Comparison of ENCODE assay signal across 19 mouse cellular contexts in the genomic region with DNA sequence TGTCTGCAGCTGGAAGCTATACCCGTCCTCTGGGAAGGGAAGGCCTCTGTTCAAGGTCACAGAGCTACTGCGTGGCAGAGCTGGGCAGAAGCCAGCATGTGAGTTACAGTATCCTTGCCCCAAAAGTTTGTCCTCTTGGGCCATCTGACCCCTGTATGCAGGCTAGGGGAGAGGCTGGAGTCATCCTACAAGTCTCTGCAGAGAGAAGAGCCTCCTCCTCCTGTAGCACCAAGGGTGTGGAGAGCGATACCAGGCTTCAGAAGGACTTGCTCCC. TPM values are rescaled to one million over a fixed set of nuclear protein-coding genes. Genes with fewer than 3 reads are reported as not detected.
DNase-seq lines count a peak whose midpoint lies in the region; ATAC-seq and TF ChIP-seq lines count a peak whose summit lies in the region.
"Had no signal": no experiment of that assay in that cellular context is flagged by ENCODE, and none has a peak within 500 bp of the region (broad histone marks: within the 10 kb centered on the region; RNA-seq: fewer than 3 reads in every experiment).

No protein-coding gene starts in this region.

- DNase-seq in heart, postnatal 36 days = no peak
- DNase-seq in midbrain, postnatal 0 days (ENCODE audit: low spot score) = no peak
- DNase-seq in midbrain, embryonic 11.5 days (ENCODE audit: low spot score, missing footprints) = no peak
- DNase-seq in adrenal gland, postnatal 10 days = peak; percentile 78
- DNase-seq in kidney, adult 18-20 months = no peak
- DNase-seq: cerebellum, postnatal 14 days; forebrain, postnatal 0 days; gastrocnemius, postnatal 10 days; kidney, postnatal 10 days; lung, adult 2 months; lung, postnatal 4 days had no signal

- no peak overlapping the region for H3K4me2 ChIP-seq in heart, embryonic 12.5 days
- H3K4me2 ChIP-seq in midbrain, postnatal 0 days (ENCODE audit: low read depth, low read length, poor library complexity, severe bottlenecking) = no peak overlapping the region
- no peak overlapping the region for H3K4me2 ChIP-seq in midbrain, embryonic 11.5 days
- no peak overlapping the region for H3K4me2 ChIP-seq in intestine, embryonic 15.5 days (replicated peaks)
- H3K4me2 ChIP-seq: limb, embryonic 13.5 days had no signal

- peaks cover 45% of the 10 kb centered on the region for H3K4me1 ChIP-seq in heart, embryonic 12.5 days (replicated peaks)
- H3K4me1 ChIP-seq in midbrain, postnatal 0 days (ENCODE audit: insufficient read depth, low read length) = no peaks in the 10 kb centered on the region; the same call in 1 of the 2 replicates
- H3K4me1 ChIP-seq in midbrain, embryonic 11.5 days (ENCODE audit: control insufficient read depth, insufficient read depth, low read length) = no peaks in the 10 kb centered on the region
- peaks cover 3% of the 10 kb centered on the region; the same call in 1 of the 2 replicates for H3K4me1 ChIP-seq in intestine, embryonic 15.5 days (replicated peaks)
- H3K4me1 ChIP-seq: limb, embryonic 13.5 days had no signal

- ATAC-seq in heart, embryonic 12.5 days (ENCODE audit: insufficient number of reproducible peaks, low FRiP score) = no peak
- ATAC-seq in midbrain, postnatal 0 days (ENCODE audit: low FRiP score) = no peak
- ATAC-seq in midbrain, embryonic 11.5 days (ENCODE audit: low FRiP score) = no peak
- peak; percentile 28; the same call in 1 of the 2 replicates for ATAC-seq in intestine, embryonic 15.5 days
- ATAC-seq: forebrain, postnatal 0 days; inflammation-experienced regulatory T-cells, adult 6 months; midbrain, embryonic 16.5 days had no signal

- H3K27me3 ChIP-seq in heart, embryonic 12.5 days (replicated peaks) = no peaks in the 10 kb centered on the region
- H3K27me3 ChIP-seq in midbrain, postnatal 0 days (ENCODE audit: insufficient read depth, low read length) = no peaks in the 10 kb centered on the region
- H3K27me3 ChIP-seq in midbrain, embryonic 11.5 days (ENCODE audit: control insufficient read depth, insufficient read depth, low read length) = no peaks in the 10 kb centered on the region
- H3K27me3 ChIP-seq in intestine, embryonic 15.5 days (replicated peaks) = no peaks in the 10 kb centered on the region
- H3K27me3 ChIP-seq: limb, embryonic 13.5 days had no signal

- H3K4me3 ChIP-seq in heart, embryonic 12.5 days = no peak overlapping the region
- H3K4me3 ChIP-seq in midbrain, postnatal 0 days (ENCODE audit: low read depth, low read length) = no peak overlapping the region
- H3K4me3 ChIP-seq in midbrain, embryonic 11.5 days (ENCODE audit: low read depth, low read length) = no peak overlapping the region
- no peak overlapping the region for H3K4me3 ChIP-seq in intestine, embryonic 15.5 days (replicated peaks)
- H3K4me3 ChIP-seq: erythroblast, embryonic 14.5 days; limb, embryonic 13.5 days had no signal

- no peaks in the 10 kb centered on the region for H3K9me3 ChIP-seq in heart, embryonic 12.5 days (replicated peaks)
- H3K9me3 ChIP-seq in midbrain, postnatal 0 days (ENCODE audit: low read length) = no peaks in the 10 kb centered on the region
- no peaks in the 10 kb centered on the region for H3K9me3 ChIP-seq in midbrain, embryonic 11.5 days (ENCODE audit: control insufficient read depth, low read length)
- H3K9me3 ChIP-seq in intestine, embryonic 15.5 days = no peaks in the 10 kb centered on the region
- H3K9me3 ChIP-seq: limb, embryonic 13.5 days had no signal

- intact Hi-C loops in heart, postnatal 36 days (cut with DNase I) = no loop called here

- H3K27ac ChIP-seq in heart, embryonic 12.5 days (ENCODE audit: poor library complexity, severe bottlenecking) = peak overlapping the region; percentile 86
- H3K27ac ChIP-seq in midbrain, postnatal 0 days (ENCODE audit: low read depth, low read length) = 0 out of 2 replicates have a peak overlapping the region, but pooled peaks have one; percentile 12
- no peak overlapping the region for H3K27ac ChIP-seq in midbrain, embryonic 11.5 days (ENCODE audit: low read depth, low read length)
- no peak overlapping the region for H3K27ac ChIP-seq in intestine, embryonic 15.5 days
- H3K27ac ChIP-seq: limb, embryonic 13.5 days had no signal

- no peaks in the 10 kb centered on the region for H3K36me3 ChIP-seq in heart, embryonic 12.5 days
- no peaks in the 10 kb centered on the region for H3K36me3 ChIP-seq in midbrain, postnatal 0 days (ENCODE audit: insufficient read depth, low read length)
- H3K36me3 ChIP-seq in midbrain, embryonic 11.5 days (ENCODE audit: control insufficient read depth, insufficient read depth, low read length) = no peaks in the 10 kb centered on the region
- H3K36me3 ChIP-seq in intestine, embryonic 15.5 days = no peaks in the 10 kb centered on the region
- H3K36me3 ChIP-seq: limb, embryonic 13.5 days had no signal

- H3K9ac ChIP-seq in heart, embryonic 12.5 days = peak overlapping the region; percentile 4; the same call in 1 of the 2 replicates
- no peak overlapping the region for H3K9ac ChIP-seq in midbrain, postnatal 0 days (replicated peaks; ENCODE audit: low read length, poor library complexity, severe bottlenecking)
- no peak overlapping the region for H3K9ac ChIP-seq in midbrain, embryonic 11.5 days (ENCODE audit: low read length)
- no peak overlapping the region for H3K9ac ChIP-seq in intestine, embryonic 15.5 days
- H3K9ac ChIP-seq: forebrain, postnatal 0 days; limb, embryonic 13.5 days had no signal

- no peak for TF ChIP-seq CTCF in midbrain, postnatal 0 days (IDR thresholded peaks at IDR 0.05)

- 39% methylated on average over 3 of the region's 3 CpGs for WGBS in heart, embryonic 12.5 days
- WGBS in midbrain, postnatal 0 days = 56% methylated on average over 3 of the region's 3 CpGs
- 87% methylated on average over 3 of the region's 3 CpGs for WGBS in midbrain, embryonic 11.5 days
- 51% methylated on average over 3 of the region's 3 CpGs for WGBS in intestine, embryonic 15.5 days

RNA-seq across cellular contexts. Expression of a gene that starts 7.8 kb away (rescaled TPM):
- polyA plus RNA-seq in heart, embryonic 12.5 days (2016; fragmentation: Nextera tagmentation; extraction: Ambion mirVana) = 0.33 and 0.36 TPM in 2 replicates
- total RNA-seq in heart, postnatal 36 days (2021) = not detected
- not detected in 2 replicates for total RNA-seq in midbrain, postnatal 0 days (2014; rRNA removed)
- polyA plus RNA-seq in midbrain, postnatal 0 days (2015; fragmentation: Nextera tagmentation; extraction: Ambion mirVana) = 0.09 and 0.27 TPM in 2 replicates
- polyA plus RNA-seq in midbrain, embryonic 11.5 days (2014; fragmentation: Nextera tagmentation; extraction: Ambion mirVana) = not detected in 2 replicates
- under 1 TPM; 0.15 to 0.30 TPM for total RNA-seq in adrenal gland, postnatal 10 days (2021)
- 0.09 TPM in 1 of 2 replicates, not detected in the other for polyA plus RNA-seq in intestine, embryonic 15.5 days (2015; fragmentation: Nextera tagmentation; extraction: Ambion mirVana)
- total RNA-seq: forebrain, postnatal 0 days; gastrocnemius, postnatal 10 days had no signal
- polyA plus RNA-seq: erythroblast, embryonic 14.5 days; hindbrain, embryonic 11.5 days; inflammation-experienced regulatory T-cells, adult 6 months; lung, adult 2 months; midbrain, embryonic 16.5 days; neural tube, embryonic 11.5 days had no signal

Comparison
In these comparisons a context has a peak if more than half of its experiments do, and no peak if none do; other contexts are left out.
1. H3K27ac ChIP-seq: peak in heart, embryonic 12.5 days (single experiment) and midbrain, postnatal 0 days (single experiment); none in midbrain, embryonic 11.5 days (single experiment) and intestine, embryonic 15.5 days (single experiment).